Mouse (Mus musculus): ENCODE results near the gene Ralgps1. TPM values are rescaled to one million over a fixed set of nuclear protein-coding genes. Genes with fewer than 3 reads are reported as not detected.

Gene Ralgps1
- polyA plus RNA-seq, 1 experiment from 2014 or later, result 1.8 TPM

- H3K4me3 ChIP-seq (ENCODE audit: low read depth, low read length), result no peak overlapping the region
- TF ChIP-seq EP300 (IDR thresholded peaks at IDR 0.05) (no peak), CTCF (IDR thresholded peaks at IDR 0.05) (no peak)
- DNase-seq (ENCODE audit: low spot score), result no peak
- no peak overlapping the region for H3K27ac ChIP-seq (ENCODE audit: low read length)
- no peak overlapping the region for H3K4me2 ChIP-seq (replicated peaks; ENCODE audit: low read depth, low read length)
- H3K27me3 ChIP-seq (replicated peaks; ENCODE audit: insufficient read depth, low read length), result no peaks in the 10 kb centered on the region
- no peaks in the 10 kb centered on the region for H3K9me3 ChIP-seq (ENCODE audit: low read length)
- no peak for ATAC-seq
- no peak overlapping the region for H3K9ac ChIP-seq (replicated peaks; ENCODE audit: low read depth)
- WGBS, result 77% methylated on average over 11 of the region's 11 CpGs
- no peaks in the 10 kb centered on the region for H3K36me3 ChIP-seq (ENCODE audit: insufficient read depth, low read length)
- H3K4me1 ChIP-seq (ENCODE audit: insufficient read depth, low read depth, low read length), result no peaks in the 10 kb centered on the region
Measured at GRCm38 (mm10) chr2:33221339-33221900, 149.9 kb downstream of the Ralgps1 start.

- ATAC-seq, result no peak
- Histone ChIP-seq H3K36me3 (ENCODE audit: insufficient read depth, low read length) (no peaks in the 10 kb centered on the region), H3K27ac (ENCODE audit: low read length) (no peak overlapping the region), H3K9ac (replicated peaks; ENCODE audit: low read depth) (no peak overlapping the region), H3K9me3 (ENCODE audit: low read length) (no peaks in the 10 kb centered on the region), H3K27me3 (replicated peaks; ENCODE audit: insufficient read depth, low read length) (no peaks in the 10 kb centered on the region), H3K4me1 (ENCODE audit: insufficient read depth, low read depth, low read length) (peaks cover 3% of the 10 kb centered on the region; the same call in 1 of the 2 replicates), H3K4me3 (ENCODE audit: low read depth, low read length) (no peak overlapping the region), H3K4me2 (replicated peaks; ENCODE audit: low read depth, low read length) (no peak overlapping the region)
- no peak for TF ChIP-seq CTCF (IDR thresholded peaks at IDR 0.05)
- TF ChIP-seq EP300 (IDR thresholded peaks at IDR 0.05), result no peak
- WGBS, result 91% methylated on average over 10 of the region's 10 CpGs
- no peak for DNase-seq (ENCODE audit: low spot score)
Measured at GRCm38 (mm10) chr2:33220674-33221338, 150.5 kb downstream of the Ralgps1 start.

GRCm38 (mm10) chr2:33220246-33220645 lies 151.0 kb downstream of the Ralgps1 start:
- WGBS, result 49% methylated on average over 6 of the region's 6 CpGs
- Histone ChIP-seq H3K4me1 (ENCODE audit: insufficient read depth, low read depth, low read length) (peaks cover 9% of the 10 kb centered on the region), H3K4me2 (replicated peaks; ENCODE audit: low read depth, low read length) (no peak overlapping the region), H3K9ac (replicated peaks; ENCODE audit: low read depth) (no peak overlapping the region), H3K9me3 (ENCODE audit: low read length) (no peaks in the 10 kb centered on the region), H3K27ac (ENCODE audit: low read length) (no peak overlapping the region), H3K27me3 (replicated peaks; ENCODE audit: insufficient read depth, low read length) (no peaks in the 10 kb centered on the region), H3K36me3 (ENCODE audit: insufficient read depth, low read length) (no peaks in the 10 kb centered on the region), H3K4me3 (ENCODE audit: low read depth, low read length) (no peak overlapping the region)
- ATAC-seq, result no peak
- TF ChIP-seq EP300 (IDR thresholded peaks at IDR 0.05) (no peak), CTCF (IDR thresholded peaks at IDR 0.05) (no peak)
- no peak for DNase-seq (ENCODE audit: low spot score)

- H3K27me3 ChIP-seq (replicated peaks; ENCODE audit: insufficient read depth, low read length), result no peaks in the 10 kb centered on the region
- WGBS, result 38% methylated on average over 4 of the region's 4 CpGs
- peak; percentile 12 for ATAC-seq
- peak; percentile 51 for DNase-seq (ENCODE audit: low spot score)
- no peak overlapping the region for H3K4me2 ChIP-seq (replicated peaks; ENCODE audit: low read depth, low read length)
- no peak overlapping the region for H3K4me3 ChIP-seq (ENCODE audit: low read depth, low read length)
- TF ChIP-seq EP300 (IDR thresholded peaks at IDR 0.05), result 0 out of 2 replicates have a peak, but pooled peaks have one; percentile 15
- TF ChIP-seq CTCF (IDR thresholded peaks at IDR 0.05), result no peak
- no peaks in the 10 kb centered on the region for H3K36me3 ChIP-seq (ENCODE audit: insufficient read depth, low read length)
- H3K9me3 ChIP-seq (ENCODE audit: low read length), result no peaks in the 10 kb centered on the region
- H3K9ac ChIP-seq (replicated peaks; ENCODE audit: low read depth), result no peak overlapping the region
- peaks cover 12% of the 10 kb centered on the region for H3K4me1 ChIP-seq (ENCODE audit: insufficient read depth, low read depth, low read length)
- no peak overlapping the region for H3K27ac ChIP-seq (ENCODE audit: low read length)
Measured at GRCm38 (mm10) chr2:33219637-33220036, 151.6 kb downstream of the Ralgps1 start.

GRCm38 (mm10) chr2:33218903-33219625 lies 152.2 kb downstream of the Ralgps1 start:
- ATAC-seq (no peak), DNase-seq (ENCODE audit: low spot score) (no peak)
- 59% methylated on average over 11 of the region's 11 CpGs for WGBS
- Histone ChIP-seq H3K27ac (ENCODE audit: low read length) (no peak overlapping the region), H3K27me3 (replicated peaks; ENCODE audit: insufficient read depth, low read length) (no peaks in the 10 kb centered on the region), H3K9me3 (ENCODE audit: low read length) (no peaks in the 10 kb centered on the region), H3K9ac (replicated peaks; ENCODE audit: low read depth) (no peak overlapping the region), H3K4me3 (ENCODE audit: low read depth, low read length) (no peak overlapping the region), H3K4me1 (ENCODE audit: insufficient read depth, low read depth, low read length) (peaks cover 12% of the 10 kb centered on the region), H3K4me2 (replicated peaks; ENCODE audit: low read depth, low read length) (no peak overlapping the region), H3K36me3 (ENCODE audit: insufficient read depth, low read length) (no peaks in the 10 kb centered on the region)
- TF ChIP-seq CTCF (IDR thresholded peaks at IDR 0.05) (peak; percentile 67), EP300 (IDR thresholded peaks at IDR 0.05) (no peak)

GRCm38 (mm10) chr2:33217425-33217794 lies 153.9 kb downstream of the Ralgps1 start:
- Histone ChIP-seq H3K27ac (ENCODE audit: low read length) (no peak overlapping the region), H3K27me3 (replicated peaks; ENCODE audit: insufficient read depth, low read length) (no peaks in the 10 kb centered on the region), H3K9me3 (ENCODE audit: low read length) (no peaks in the 10 kb centered on the region), H3K36me3 (ENCODE audit: insufficient read depth, low read length) (no peaks in the 10 kb centered on the region), H3K9ac (replicated peaks; ENCODE audit: low read depth) (no peak overlapping the region; the same call in 1 of the 2 replicates), H3K4me2 (replicated peaks; ENCODE audit: low read depth, low read length) (peak overlapping the region; percentile 40; the same call in 1 of the 2 replicates), H3K4me1 (ENCODE audit: insufficient read depth, low read depth, low read length) (peaks cover 12% of the 10 kb centered on the region), H3K4me3 (ENCODE audit: low read depth, low read length) (no peak overlapping the region)
- WGBS, result 47% methylated on average over 3 of the region's 3 CpGs
- ATAC-seq (no peak), DNase-seq (ENCODE audit: low spot score) (no peak)
- no peak for TF ChIP-seq CTCF (IDR thresholded peaks at IDR 0.05)
- TF ChIP-seq EP300 (IDR thresholded peaks at IDR 0.05), result no peak
